Mouse (Mus musculus): ENCODE results near the gene Rbm8a2.
"Not testable (repeated sequence)": the region's sequence is repeated elsewhere in the genome, so short reads cannot be mapped to it uniquely, and the experiment has no call there.

Rbm8a2 gene

GRCm38 (mm10) chr1:175979014-175979413 is at the start of gene Rbm8a2:
Gene Rbm8a2 (minus strand): TSS chr1:175979114.
- DNase-seq = not testable (repeated sequence)

GRCm38 (mm10) chr1:176028397-176028796 is 49.5 kb upstream of the Rbm8a2 start:
- no peak for DNase-seq

GRCm38 (mm10) chr1:176024501-176024900 is 45.6 kb upstream of the Rbm8a2 start:
- DNase-seq = peak; percentile 47

- no peak for DNase-seq
Observed at GRCm38 (mm10) chr1:176018523-176018922, 39.6 kb upstream of the Rbm8a2 start.

- peak; percentile 25 for DNase-seq
Observed at GRCm38 (mm10) chr1:176016076-176016475, 37.2 kb upstream of the Rbm8a2 start.

GRCm38 (mm10) chr1:176013497-176014268 is 34.8 kb upstream of the Rbm8a2 start:
- no peak for DNase-seq

- DNase-seq = no peak
Observed at GRCm38 (mm10) chr1:176011535-176011934, 32.6 kb upstream of the Rbm8a2 start.

- DNase-seq = no peak
Observed at GRCm38 (mm10) chr1:176011072-176011471, 32.2 kb upstream of the Rbm8a2 start.

- no peak for DNase-seq
Observed at GRCm38 (mm10) chr1:176008411-176008810, 29.5 kb upstream of the Rbm8a2 start.

GRCm38 (mm10) chr1:176000599-176000998 is 21.7 kb upstream of the Rbm8a2 start:
- DNase-seq = no peak

- DNase-seq = no peak
Observed at GRCm38 (mm10) chr1:175997076-175997651, 18.2 kb upstream of the Rbm8a2 start.

- DNase-seq = no peak
Observed at GRCm38 (mm10) chr1:175988912-175989311, 10.0 kb upstream of the Rbm8a2 start.

GRCm38 (mm10) chr1:175988448-175988847 is 9.5 kb upstream of the Rbm8a2 start:
- no peak for DNase-seq

- no peak for DNase-seq
Observed at GRCm38 (mm10) chr1:175970710-175971109, 8.2 kb downstream of the Rbm8a2 start.

GRCm38 (mm10) chr1:175967004-175967745 is 11.7 kb downstream of the Rbm8a2 start:
- peak; percentile 81 for DNase-seq

- no peak for DNase-seq
Observed at GRCm38 (mm10) chr1:175961786-175962185, 17.1 kb downstream of the Rbm8a2 start.

- no peak for DNase-seq
Observed at GRCm38 (mm10) chr1:175950851-175951250, 28.1 kb downstream of the Rbm8a2 start.

- DNase-seq = no peak
Observed at GRCm38 (mm10) chr1:175950421-175950820, 28.5 kb downstream of the Rbm8a2 start.

GRCm38 (mm10) chr1:175946718-175947315 is 32.1 kb downstream of the Rbm8a2 start:
- DNase-seq = no peak

- DNase-seq = no peak
Observed at GRCm38 (mm10) chr1:175943168-175943567, 35.7 kb downstream of the Rbm8a2 start.

GRCm38 (mm10) chr1:175938731-175939130 is 40.2 kb downstream of the Rbm8a2 start:
- DNase-seq = no peak

- peak; percentile 76 for DNase-seq
Observed at GRCm38 (mm10) chr1:175936282-175936737, 42.6 kb downstream of the Rbm8a2 start.

- DNase-seq = no peak
Observed at GRCm38 (mm10) chr1:175931391-175931790, 47.5 kb downstream of the Rbm8a2 start.
